Mouse (Mus musculus) mouse trophoblast stem cell (cell line): ENCODE measurements around the gene Fyn.

ENCODE experiments used
- in situ Hi-C, 2 experiments: fragments of 300-500 bp; cut with MseI, MboI; formaldehyde crosslinking; loops; 2 replicates in 1 of 2; 3 replicates in 1 of 2; pipeline ENCODE4 v1.15.1; 2025

Fyn gene

DNA sequence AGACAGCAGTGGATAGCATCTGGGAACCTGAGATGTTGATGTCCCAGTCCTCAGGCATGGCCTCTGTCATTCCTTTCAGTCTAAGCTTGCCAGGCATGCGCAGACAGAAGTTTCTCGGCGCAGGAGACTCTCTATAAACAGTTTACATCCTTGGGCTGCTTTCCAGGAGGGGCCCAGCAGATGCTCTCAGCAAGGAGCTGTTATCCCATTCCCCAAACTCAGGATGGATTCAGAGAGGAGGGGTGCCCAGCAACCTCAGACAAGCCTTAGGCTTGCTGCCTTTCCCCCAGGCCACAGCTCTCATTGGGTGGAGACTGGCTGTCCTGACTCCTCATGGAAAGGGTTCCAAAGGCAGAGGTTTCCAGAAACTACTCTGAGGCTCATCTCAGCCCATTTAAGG, 242.6 kb downstream of the Fyn start:
- in situ Hi-C loops = no loop called here

DNA sequence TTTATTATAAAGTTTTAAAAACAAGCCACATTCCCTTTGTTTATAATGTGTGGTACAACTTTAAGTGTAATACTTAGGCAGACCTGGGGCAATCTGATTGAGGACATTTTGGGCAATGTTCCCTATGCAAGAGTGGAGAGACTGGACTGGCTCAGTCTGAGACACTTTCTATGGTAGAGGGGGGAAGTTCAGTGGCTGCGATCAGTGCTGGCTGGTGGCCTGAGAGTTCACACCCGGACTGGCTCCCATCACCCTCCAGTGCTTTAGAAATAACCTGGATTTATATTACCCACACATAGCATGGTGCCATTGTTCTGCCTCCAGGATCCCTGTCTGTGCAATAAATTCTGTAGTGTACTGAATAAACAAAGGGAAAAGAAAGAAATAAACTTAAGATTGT, 243.5 kb downstream of the Fyn start:
- in situ Hi-C loops = no loop called here

- in situ Hi-C loops = no loop called here
Observed at GRCm38 (mm10) chr10:39612633-39612988, 244.0 kb downstream of the Fyn start, which contains the start of gene Traf3ip2. Traf3ip2 (plus strand) TSS chr10:39612934.

- in situ Hi-C loops = no loop called here
Observed at GRCm38 (mm10) chr10:39612989-39613831, 244.6 kb downstream of the Fyn start.

DNA sequence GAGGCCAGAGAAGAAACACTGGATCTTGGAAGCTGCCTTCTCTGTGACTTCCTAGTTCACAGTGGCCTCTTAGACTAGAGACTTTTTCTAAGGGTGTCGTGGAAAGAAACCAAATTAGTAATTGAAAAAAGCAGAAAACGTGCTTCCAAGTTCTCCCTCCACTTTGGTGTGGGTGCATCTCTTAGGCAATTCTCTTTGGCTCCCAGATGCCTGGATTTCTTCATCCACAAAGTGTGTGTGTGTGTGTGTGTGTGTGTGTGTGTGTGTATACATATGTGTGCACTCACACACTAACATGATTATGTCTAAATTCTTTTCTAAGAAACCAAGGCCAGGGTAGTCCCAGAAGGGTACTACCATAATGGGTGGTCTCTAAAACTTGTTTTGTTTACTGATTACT, 245.3 kb downstream of the Fyn start:
- in situ Hi-C loops = no loop called here

GRCm38 (mm10) chr10:39614676-39615075, 246.0 kb downstream of the Fyn start:
- in situ Hi-C loops = no loop called here
